Mouse (Mus musculus) thymus, adult 2 months (tissue): ENCODE measurements around the gene Shisal2a.

Experiments used
- CTCF ChIP-seq: fragments of 200-500 bp; IDR thresholded peaks from 2 replicates; pipeline ENCODE4 v1.5.1; 2012; ENCODE audit warnings: mild to moderate bottlenecking, control low read depth, low read length, moderate library complexity, borderline replicate concordance; ENCODE audit not compliant: control insufficient read depth, poor library complexity, insufficient read depth; ENCODE audit errors: extremely low read depth
- POLR2A ChIP-seq: fragments of 200-500 bp; IDR thresholded peaks from 2 replicates; pipeline ENCODE4 v1.6.1; 2012; ENCODE audit warnings: mild to moderate bottlenecking, low read length, control low read depth, moderate library complexity; ENCODE audit not compliant: control insufficient read depth, poor library complexity, insufficient read depth; ENCODE audit errors: extremely low read depth

- TF ChIP-seq CTCF (no peak), POLR2A (no peak)
Observed at GRCm38 (mm10) chr4:108424587-108424986, 41.4 kb upstream of the Shisal2a start.
